Mouse (Mus musculus) MEL (cell line): Measurements from ENCODE around the gene Adam33. TPM values are rescaled to one million over a fixed set of nuclear protein-coding genes. Genes with fewer than 3 reads are reported as not detected.

Experiments
- DNase-seq: peaks from one replicate; pipeline ENCODE4 v3.0.0; 2011; ENCODE audit warnings: low read depth, low spot score
- H3K27ac ChIP-seq: 2 replicates; pipeline ENCODE4 v1.5.1; 2012; ENCODE audit warnings: low read depth, mild to moderate bottlenecking, control low read depth, low read length, moderate library complexity; ENCODE audit not compliant: control insufficient read depth
- H3K27me3 ChIP-seq, 2 experiments: fragments of 150-350 bp in 1 of 2; sonication (generic) in 1 of 2; 2 replicates each; pipeline ENCODE4 v1.6.1; 2012; ENCODE audit warnings: low read length in 2 of 2, mild to moderate bottlenecking in 2 of 2, improper control_type of control experiment in 1 of 2, moderate library complexity in 1 of 2; ENCODE audit not compliant: insufficient read depth in 2 of 2, control insufficient read depth in 1 of 2
- H3K36me3 ChIP-seq, 2 experiments: 2 replicates each; pipeline ENCODE4 v1.6.1; 2012 to 2014; ENCODE audit warnings: low read length in 2 of 2, improper control_type of control experiment in 1 of 2, inconsistent platforms in 1 of 2, mild to moderate bottlenecking in 1 of 2; ENCODE audit not compliant: insufficient read depth in 2 of 2, control insufficient read depth in 1 of 2
- H3K4me1 ChIP-seq, 2 experiments: fragments of 150-350 bp in 1 of 2; sonication (generic) in 1 of 2; 2 replicates each; pipeline ENCODE4 v1.6.1; 2012; ENCODE audit warnings: low read length in 2 of 2, improper control_type of control experiment in 1 of 2, mild to moderate bottlenecking in 1 of 2; ENCODE audit not compliant: insufficient read depth in 2 of 2, control insufficient read depth in 1 of 2
- H3K4me3 ChIP-seq, 2 experiments: fragments of 150-350 bp in 1 of 2; sonication (generic) in 1 of 2; 2 replicates each; pipeline ENCODE4 v1.5.1; 2012; ENCODE audit warnings: low read depth in 2 of 2, low read length in 2 of 2, mild to moderate bottlenecking in 2 of 2, moderate library complexity in 2 of 2, control low read depth in 1 of 2, improper control_type of control experiment in 1 of 2; ENCODE audit not compliant: control insufficient read depth in 1 of 2, insufficient read depth in 1 of 2
- H3K79me2 ChIP-seq: 2 replicates; pipeline ENCODE4 v1.6.1; 2012; ENCODE audit warnings: mild to moderate bottlenecking, low read length, moderate library complexity; ENCODE audit not compliant: control insufficient read depth, poor library complexity, insufficient read depth
- H3K9ac ChIP-seq: 2 replicates; pipeline ENCODE4 v1.6.1; 2012; ENCODE audit warnings: low read depth, mild to moderate bottlenecking, control low read depth, low read length, moderate library complexity; ENCODE audit not compliant: control insufficient read depth, poor library complexity, severe bottlenecking
- H3K9me3 ChIP-seq: fragments of 150-350 bp; sonication (generic); replicated peaks from 2 replicates; pipeline ENCODE4 v1.6.1; 2012; ENCODE audit warnings: mild to moderate bottlenecking, low read length, improper control_type of control experiment, moderate library complexity; ENCODE audit not compliant: insufficient read depth
- BHLHE40 ChIP-seq: IDR thresholded peaks from 2 replicates; pipeline ENCODE4 v1.6.1; 2012; ENCODE audit warnings: low read depth, mild to moderate bottlenecking, inconsistent platforms, low read length, improper control_type of control experiment, borderline replicate concordance
- CTCF ChIP-seq, 3 experiments: IDR thresholded peaks in 2 of 3; conservative IDR thresholded peaks in 1 of 3; 2 replicates each; pipeline ENCODE4 v1.5.1; 2011 to 2012; ENCODE audit warnings: low read length in 3 of 3, low read depth in 2 of 3, mild to moderate bottlenecking in 2 of 3, improper control_type of control experiment in 1 of 3, inconsistent platforms in 1 of 3, mixed read lengths in 1 of 3, moderate library complexity in 1 of 3; ENCODE audit not compliant: control insufficient read depth in 1 of 3, insufficient read depth in 1 of 3, poor library complexity in 1 of 3, severe bottlenecking in 1 of 3
- ELF1 ChIP-seq: IDR thresholded peaks from 2 replicates; pipeline ENCODE4 v1.6.1; 2014; ENCODE audit warnings: low read depth, mild to moderate bottlenecking, inconsistent platforms, low read length, improper control_type of control experiment, moderate library complexity
- EP300 ChIP-seq, 2 experiments: IDR thresholded peaks; 2 replicates each; pipeline ENCODE4 v1.6.1; 2011; ENCODE audit warnings: improper control_type of control experiment in 2 of 2, low read length in 2 of 2, low read depth in 1 of 2, mild to moderate bottlenecking in 1 of 2
- ETS1 ChIP-seq: IDR thresholded peaks from 2 replicates; pipeline ENCODE4 v1.6.1; 2012; ENCODE audit warnings: low read depth, mild to moderate bottlenecking, inconsistent platforms, low read length, improper control_type of control experiment, moderate library complexity
- GABPA ChIP-seq: IDR thresholded peaks from 2 replicates; pipeline ENCODE4 v1.6.1; 2012; ENCODE audit warnings: low read depth, mild to moderate bottlenecking, inconsistent platforms, low read length, improper control_type of control experiment, moderate library complexity
- GATA1 ChIP-seq: IDR thresholded peaks from 2 replicates; pipeline ENCODE4 v1.6.1; 2011; ENCODE audit warnings: low read depth, low read length, improper control_type of control experiment
- HCFC1 ChIP-seq: IDR thresholded peaks from 2 replicates; pipeline ENCODE4 v1.6.1; 2012; ENCODE audit warnings: low read depth, mild to moderate bottlenecking, inconsistent platforms, low read length, improper control_type of control experiment, moderate library complexity
- JUND ChIP-seq: IDR thresholded peaks from 2 replicates; pipeline ENCODE4 v1.6.1; 2011; ENCODE audit warnings: low read depth, mild to moderate bottlenecking, improper control_type of control experiment, low read length
- NELFE ChIP-seq: IDR thresholded peaks from 2 replicates; pipeline ENCODE4 v1.6.1; 2011; ENCODE audit warnings: low read depth, low read length, improper control_type of control experiment
- POLR2AphosphoS2 ChIP-seq: IDR thresholded peaks from 2 replicates; pipeline ENCODE4 v1.6.1; 2011; ENCODE audit warnings: low read length, improper control_type of control experiment
- RAD21 ChIP-seq: IDR thresholded peaks from 2 replicates; pipeline ENCODE4 v1.6.1; 2011; ENCODE audit warnings: mild to moderate bottlenecking, low read depth, low read length, improper control_type of control experiment
- RCOR1 ChIP-seq: IDR thresholded peaks from 2 replicates; pipeline ENCODE4 v1.6.1; 2012; ENCODE audit warnings: low read depth, mild to moderate bottlenecking, inconsistent platforms, low read length, improper control_type of control experiment
- TAL1 ChIP-seq: IDR thresholded peaks from 2 replicates; pipeline ENCODE4 v1.6.1; 2012; ENCODE audit warnings: mild to moderate bottlenecking, inconsistent platforms, low read length, moderate library complexity, mixed read lengths
- TCF12 ChIP-seq: IDR thresholded peaks from 2 replicates; pipeline ENCODE4 v1.6.1; 2014; ENCODE audit warnings: low read depth, mild to moderate bottlenecking, inconsistent platforms, low read length, improper control_type of control experiment, moderate library complexity
- UBTF ChIP-seq: IDR thresholded peaks from 2 replicates; pipeline ENCODE4 v1.6.1; 2012; ENCODE audit warnings: low read depth, mild to moderate bottlenecking, inconsistent platforms, low read length, improper control_type of control experiment, moderate library complexity, borderline replicate concordance; ENCODE audit not compliant: insufficient read depth
- USF1 ChIP-seq: IDR thresholded peaks from 2 replicates; pipeline ENCODE4 v1.6.1; 2014; ENCODE audit warnings: low read depth, mild to moderate bottlenecking, inconsistent platforms, low read length, improper control_type of control experiment, moderate library complexity
- ZC3H11A ChIP-seq: IDR thresholded peaks from 2 replicates; pipeline ENCODE4 v1.6.1; 2012; ENCODE audit warnings: low read depth, mild to moderate bottlenecking, inconsistent platforms, low read length, improper control_type of control experiment
- polyA plus RNA-seq, 2 experiments: library from polyadenylated mRNA; stranded (reverse) in 1 of 2; unstranded in 1 of 2; fragments of >175 nt in 1 of 2; fragments of >200 nt in 1 of 2; gene quantifications; 2 replicates each; pipeline versions ENCODE4 v1.2.1 to v1.2.4; 2012; ENCODE audit warnings: low replicate concordance in 2 of 2, low read depth in 1 of 2; ENCODE audit not compliant: insufficient read length in 2 of 2, insufficient read depth in 1 of 2, missing spikeins in 1 of 2
- total RNA-seq: library from RNA; depleted of rRNA; stranded (reverse); fragments of 300-350 nt; gene quantifications from 2 replicates; pipeline ENCODE4 v1.2.3, GENCODE M21; 2012

Adam33 gene
- total and polyA plus RNA-seq, 3 experiments, result 0.12 to 0.28 TPM; not detected in 1

- Histone ChIP-seq H3K79me2 (no peaks in the 10 kb centered on the region), H3K9ac (no peak overlapping the region), H3K4me3 (no peak overlapping the region), H3K36me3 (no peaks in the 10 kb centered on the region), H3K27ac (no peak overlapping the region), H3K9me3 (no peaks in the 10 kb centered on the region), H3K27me3 (no peaks in the 10 kb centered on the region), H3K4me1 (peaks cover 0 to 4% of the 10 kb centered on the region in 2 experiments; a peak in 1 of 4 replicates)
- TF ChIP-seq CTCF (IDR thresholded peaks at IDR 0.05 in 2 of 3, conservative IDR thresholded peaks at IDR 0.05 in 1 of 3; ENCODE audit: control insufficient read depth in 1 of 3, insufficient read depth in 1 of 3, low read depth in 2 of 3, low read length in 3 of 3, poor library complexity in 1 of 3, severe bottlenecking in 1 of 3) (no peak), RAD21 (no peak), USF1 (no peak), JUND (no peak), POLR2AphosphoS2 (no peak), GABPA (no peak), NELFE (no peak), TCF12 (no peak), HCFC1 (no peak), BHLHE40 (no peak)
- no peak for DNase-seq
These were observed 10.7 kb downstream of the Adam33 start for GRCm38 (mm10) chr2:131052862-131053418.

GRCm38 (mm10) chr2:131052043-131052442 lies 11.6 kb downstream of the Adam33 start:
- H3K27me3 ChIP-seq, result no peaks in the 10 kb centered on the region
- TF ChIP-seq TAL1 (0 out of 2 replicates have a peak, but pooled peaks have one; percentile 25), EP300 (IDR thresholded peaks at IDR 0.05; ENCODE audit: low read depth in 1 of 2, low read length in 2 of 2) (peak; percentile 28 to 68; a peak in 3 of 4 replicates), GATA1 (peak; percentile 32; the same call in 1 of the 2 replicates), HCFC1 (no peak), TCF12 (no peak)
- TF ChIP-seq, all 39 proteins: peak for 3
- Histone ChIP-seq H3K9me3 (no peaks in the 10 kb centered on the region), H3K4me1 (peaks cover 4% of the 10 kb centered on the region in 2 experiments; a peak in 1 of 4 replicates), H3K9ac (no peak overlapping the region), H3K4me3 (no peak overlapping the region), H3K27ac (no peak overlapping the region), H3K36me3 (no peaks in the 10 kb centered on the region), H3K79me2 (no peaks in the 10 kb centered on the region)
- no peak for DNase-seq

DNA sequence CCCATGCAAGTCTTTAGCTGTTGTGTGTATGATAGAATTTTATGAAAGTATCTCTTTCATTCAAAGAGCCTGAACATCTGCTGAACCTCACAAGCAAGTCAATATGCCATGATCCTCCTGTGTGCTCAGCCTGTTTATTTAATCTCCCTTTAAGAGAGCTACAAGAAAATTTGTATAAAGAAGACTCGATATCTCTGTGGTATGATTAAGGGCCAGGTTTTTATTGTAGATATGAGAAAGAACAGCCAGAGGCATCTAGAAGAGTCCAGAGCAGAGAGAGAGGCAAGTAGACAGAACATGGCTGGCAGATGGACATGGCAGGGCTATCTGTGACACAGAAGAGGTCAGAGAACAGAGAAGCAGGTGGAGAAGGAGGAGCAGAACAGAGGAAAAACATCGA lies 17.6 kb downstream of the Adam33 start:
- H3K36me3 ChIP-seq, result peaks cover 0 to 13% of the 10 kb centered on the region in 2 experiments; a peak in 2 of 4 replicates
- H3K4me1 ChIP-seq, result peaks cover 11 to 13% of the 10 kb centered on the region in 2 experiments
- H3K27ac ChIP-seq, result no peak overlapping the region
- no peaks in the 10 kb centered on the region for H3K79me2 ChIP-seq
- peak; percentile 16 for DNase-seq
- no peak for TF ChIP-seq ZC3H11A
- TF ChIP-seq TCF12, result peak; percentile 69; the same call in 1 of the 2 replicates
- no peak; the same call in 1 of the 2 replicates for TF ChIP-seq TAL1
- TF ChIP-seq GATA1, result peak; percentile 55
- TF ChIP-seq ELF1, result no peak
- TF ChIP-seq ETS1, result 0 out of 2 replicates have a peak, but pooled peaks have one; percentile 34
- TF ChIP-seq UBTF, result no peak
- TF ChIP-seq EP300 (IDR thresholded peaks at IDR 0.05; ENCODE audit: low read depth in 1 of 2, low read length in 2 of 2), result peak; percentile 49 to 61
- peak; percentile 26; the same call in 1 of the 2 replicates for TF ChIP-seq RCOR1
- H3K9me3 ChIP-seq, result no peaks in the 10 kb centered on the region
- no peak overlapping the region for H3K9ac ChIP-seq
- H3K27me3 ChIP-seq, result no peaks in the 10 kb centered on the region
- no peak overlapping the region for H3K4me3 ChIP-seq
